Mouse (Mus musculus) lung, embryonic 14.5 days (tissue): ENCODE data around the gene Immp2l. TPM values are rescaled to one million over a fixed set of nuclear protein-coding genes. Genes with fewer than 3 reads are reported as not detected.

Source experiments
- ATAC-seq: fragments of 200-750 bp; cut with Nextera tagmentation; 2 replicates; pipeline ENCODE4 v1.8.0; 2017; ENCODE audit warnings: mild to moderate bottlenecking, moderate TSS enrichment, moderate library complexity; ENCODE audit not compliant: insufficient read depth
- DNase-seq: peaks from one replicate; pipeline ENCODE4 v3.0.0-alpha.2; 2015
- H3K27ac ChIP-seq: fragments of 300-500 bp; sonication (generic); 2 replicates; pipeline ENCODE4 v1.5.1; 2014; ENCODE audit warnings: low read depth, mild to moderate bottlenecking, moderate library complexity
- H3K27me3 ChIP-seq: fragments of 300-500 bp; sonication (generic); 2 replicates; pipeline ENCODE4 v1.6.1; 2014; ENCODE audit warnings: low read length, control low read depth; ENCODE audit not compliant: insufficient read depth
- H3K36me3 ChIP-seq: fragments of 300-500 bp; sonication (generic); 2 replicates; pipeline ENCODE4 v1.6.1; 2014; ENCODE audit warnings: control low read depth; ENCODE audit not compliant: insufficient read depth
- H3K4me1 ChIP-seq: fragments of 300-500 bp; sonication (generic); 2 replicates; pipeline ENCODE4 v1.6.1; 2014; ENCODE audit warnings: antibody characterized with exemption, control low read depth; ENCODE audit not compliant: insufficient read depth
- H3K4me2 ChIP-seq: fragments of 300-500 bp; sonication (generic); 2 replicates; pipeline ENCODE4 v1.6.1; 2014; ENCODE audit warnings: mild to moderate bottlenecking
- H3K4me3 ChIP-seq: fragments of 300-500 bp; sonication (generic); 2 replicates; pipeline ENCODE4 v1.5.1; 2014; ENCODE audit warnings: low read depth, low read length
- H3K9ac ChIP-seq: fragments of 300-500 bp; sonication (generic); 2 replicates; pipeline ENCODE4 v1.6.1; 2014
- H3K9me3 ChIP-seq: fragments of 300-500 bp; sonication (generic); 2 replicates; pipeline ENCODE4 v1.6.1; 2016; ENCODE audit warnings: low read depth, low read length, control low read depth
- CTCF ChIP-seq: IDR thresholded peaks from 2 replicates; pipeline ENCODE4 v1.5.1; 2016; ENCODE audit warnings: antibody characterized with exemption, low read depth
- WGBS: fragments of 180-500 bp; shearing (Covaris S2); extraction: QIAGEN DNeasy Blood & Tissue Kit; methylation state at CpG from one replicate; pipeline ENCODE4 v1.1.7; 2014; 5-methylcytosine and 5-hydroxymethylcytosine counted together
- polyA plus RNA-seq: library from polyadenylated mRNA; unstranded; fragments of >200 nt; fragmentation: Nextera tagmentation; extraction: Ambion mirVana; gene quantifications from 2 replicates; pipeline ENCODE4 v1.2.1, GENCODE M21; 2014

Gene Immp2l
- polyA plus RNA-seq, 1 experiment from 2014 or later: 12.5 TPM

DNA sequence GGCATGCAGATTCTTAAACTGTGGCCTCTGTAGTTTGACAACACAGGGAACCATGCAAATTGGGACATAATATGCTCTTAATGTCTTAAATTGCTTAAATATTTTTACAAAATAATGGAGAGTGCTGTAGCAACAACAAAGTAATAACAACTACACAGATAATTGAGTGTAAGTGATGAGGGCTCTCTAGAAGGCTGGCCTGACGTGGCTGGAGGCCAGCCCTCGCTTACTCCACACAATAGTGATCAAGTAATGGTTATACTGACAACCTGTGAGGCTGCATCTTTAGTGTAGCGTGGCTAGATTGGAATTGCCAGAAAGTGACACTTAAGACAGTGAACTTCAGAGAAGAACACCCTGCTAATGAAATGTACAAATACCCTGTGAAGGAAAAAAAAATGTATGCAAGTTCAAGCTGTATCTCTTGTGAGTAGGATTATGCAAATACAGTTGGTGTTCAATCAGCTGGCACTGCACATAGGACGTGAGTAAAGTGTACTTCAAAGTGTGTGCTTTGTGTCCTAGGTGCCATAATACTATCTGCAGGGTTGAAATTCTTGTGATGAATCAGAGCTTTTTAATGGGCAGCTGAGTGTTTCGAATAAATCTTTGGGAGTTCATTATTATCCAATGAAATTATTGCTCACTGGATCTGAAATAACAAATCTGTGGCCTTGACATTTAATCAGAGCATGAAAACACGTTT is 445.4 kb downstream of the Immp2l start:
- DNase-seq (peak; percentile 57), ATAC-seq (peak; percentile 79; the same call in 1 of the 2 replicates)
- no peak for TF ChIP-seq CTCF
- H3K9me3 ChIP-seq: no peaks in the 10 kb centered on the region
- H3K36me3 ChIP-seq: no peaks in the 10 kb centered on the region
- H3K4me1 ChIP-seq: no peaks in the 10 kb centered on the region
- H3K9ac ChIP-seq: no peak overlapping the region
- no peaks in the 10 kb centered on the region for H3K27me3 ChIP-seq
- no peak overlapping the region for H3K4me3 ChIP-seq
- H3K4me2 ChIP-seq: no peak overlapping the region
- WGBS: 43% methylated on average over 6 of the region's 6 CpGs
- H3K27ac ChIP-seq: no peak overlapping the region

DNA sequence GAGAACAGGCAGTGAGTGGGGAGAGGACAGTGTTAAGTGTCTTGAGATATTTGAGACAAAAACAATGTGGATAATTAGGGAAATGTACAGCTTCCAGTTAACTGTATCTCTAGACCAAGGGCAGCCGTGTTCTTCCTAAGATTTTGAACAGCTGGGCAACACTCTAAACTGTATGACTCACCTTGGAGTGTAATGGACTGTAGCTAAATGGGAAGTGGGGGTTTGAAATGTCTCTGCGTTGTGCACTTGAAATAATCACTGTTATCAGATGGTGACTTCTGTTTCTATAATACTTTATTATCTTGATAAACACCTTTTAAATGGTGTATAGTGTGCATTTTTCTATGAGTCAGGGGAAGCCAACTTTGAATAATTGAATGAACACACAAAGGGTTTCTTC is 457.6 kb downstream of the Immp2l start:
- 42% methylated on average over 2 of the region's 2 CpGs for WGBS
- DNase-seq (no peak), ATAC-seq (no peak)
- no peak overlapping the region for H3K4me2 ChIP-seq
- H3K27me3 ChIP-seq: no peaks in the 10 kb centered on the region
- 0 out of 2 replicates have a peak, but pooled peaks cover 2% of the 10 kb centered on the region for H3K4me1 ChIP-seq
- no peak for TF ChIP-seq CTCF
- no peak overlapping the region for H3K9ac ChIP-seq
- H3K9me3 ChIP-seq: no peaks in the 10 kb centered on the region
- H3K27ac ChIP-seq: no peak overlapping the region
- H3K4me3 ChIP-seq: no peak overlapping the region
- no peaks in the 10 kb centered on the region for H3K36me3 ChIP-seq

DNA sequence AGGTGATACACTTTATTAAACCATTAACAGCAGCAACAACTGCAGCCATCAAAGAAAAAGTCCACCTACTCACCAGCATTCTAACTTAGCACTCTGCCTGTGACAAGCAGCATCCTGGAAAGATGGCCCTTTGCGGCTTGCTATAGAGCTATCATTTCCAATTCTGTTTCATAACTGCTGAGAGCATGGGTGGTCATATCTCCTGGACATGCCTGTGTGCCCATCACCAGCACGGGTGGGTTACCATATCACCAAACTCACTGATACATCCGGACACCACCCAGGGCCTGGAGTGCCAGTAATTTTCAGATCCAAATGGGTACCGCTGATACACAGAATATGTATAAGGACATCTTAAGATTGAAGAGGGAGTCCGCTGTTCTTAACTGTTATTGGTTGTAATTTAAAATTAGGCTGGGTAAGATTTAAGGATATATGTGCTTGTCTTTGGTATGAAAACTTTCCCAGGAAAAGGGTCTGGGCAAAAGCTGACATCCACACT is 459.3 kb downstream of the Immp2l start:
- ATAC-seq: no peak

DNA sequence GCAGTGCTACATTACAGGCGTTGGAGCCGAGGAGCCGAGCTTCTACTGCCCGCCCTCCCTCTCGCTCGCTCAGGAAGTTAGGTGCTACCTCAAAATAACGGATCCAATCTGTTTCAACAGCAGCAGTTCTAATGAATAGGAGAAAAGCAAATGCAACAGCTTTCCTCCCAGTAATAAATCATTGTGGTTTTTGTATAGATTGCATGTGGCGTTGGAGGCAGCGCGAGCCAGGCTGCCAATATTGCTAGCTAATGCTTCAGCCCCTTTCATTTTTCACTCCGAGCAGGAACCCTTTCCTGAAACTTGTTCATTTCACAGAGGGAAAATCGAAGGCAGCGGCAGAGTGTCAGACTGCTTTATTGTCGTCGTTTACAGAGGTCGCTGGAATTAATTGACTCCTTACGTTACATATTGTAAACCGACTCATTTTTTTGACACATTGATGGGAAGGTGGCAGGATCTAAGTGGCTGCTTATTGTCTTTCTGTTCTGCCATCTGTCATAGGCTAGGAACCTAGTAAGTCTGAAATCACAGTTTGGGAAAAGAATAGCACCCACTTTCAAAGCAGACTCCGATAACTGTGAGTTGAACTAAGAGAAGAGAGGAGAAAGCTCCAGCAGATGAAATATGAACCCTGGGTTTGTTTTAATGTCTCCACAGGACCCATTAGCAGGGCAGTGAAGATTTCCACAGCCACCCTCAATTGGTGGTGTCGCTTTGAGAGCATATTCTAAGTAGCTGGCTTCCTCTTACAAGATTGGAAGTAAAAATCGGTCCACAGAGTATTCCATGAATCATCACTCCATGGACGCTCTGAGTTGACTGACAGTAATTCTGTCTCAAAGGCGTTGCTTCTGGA is 459.9 kb downstream of the Immp2l start:
- 26% methylated on average over 23 of the region's 23 CpGs for WGBS
- Histone ChIP-seq H3K4me3 (peak overlapping the region; percentile 43), H3K27me3 (no peaks in the 10 kb centered on the region), H3K9ac (peak overlapping the region; percentile 27), H3K4me2 (peak overlapping the region; percentile 67), H3K4me1 (0 out of 2 replicates have a peak, but pooled peaks cover 2% of the 10 kb centered on the region), H3K36me3 (no peaks in the 10 kb centered on the region), H3K27ac (no peak overlapping the region), H3K9me3 (no peaks in the 10 kb centered on the region)
- DNase-seq (peak; percentile 48), ATAC-seq (no peak)
- TF ChIP-seq CTCF: no peak

More for the DNA sequence above, 459.3 kb downstream of the Immp2l start:
- no peaks in the 10 kb centered on the region for H3K27me3 ChIP-seq
- no peaks in the 10 kb centered on the region for H3K36me3 ChIP-seq
- H3K9ac ChIP-seq: peak overlapping the region; percentile 27; the same call in 1 of the 2 replicates
- 80% methylated on average over 5 of the region's 5 CpGs for WGBS
- H3K27ac ChIP-seq: no peak overlapping the region
- 0 out of 2 replicates have a peak, but pooled peaks cover 2% of the 10 kb centered on the region for H3K4me1 ChIP-seq
- TF ChIP-seq CTCF: no peak
- DNase-seq: no peak
- H3K4me2 ChIP-seq: peak overlapping the region; percentile 67
- no peaks in the 10 kb centered on the region for H3K9me3 ChIP-seq
- peak overlapping the region; percentile 43 for H3K4me3 ChIP-seq

DNA sequence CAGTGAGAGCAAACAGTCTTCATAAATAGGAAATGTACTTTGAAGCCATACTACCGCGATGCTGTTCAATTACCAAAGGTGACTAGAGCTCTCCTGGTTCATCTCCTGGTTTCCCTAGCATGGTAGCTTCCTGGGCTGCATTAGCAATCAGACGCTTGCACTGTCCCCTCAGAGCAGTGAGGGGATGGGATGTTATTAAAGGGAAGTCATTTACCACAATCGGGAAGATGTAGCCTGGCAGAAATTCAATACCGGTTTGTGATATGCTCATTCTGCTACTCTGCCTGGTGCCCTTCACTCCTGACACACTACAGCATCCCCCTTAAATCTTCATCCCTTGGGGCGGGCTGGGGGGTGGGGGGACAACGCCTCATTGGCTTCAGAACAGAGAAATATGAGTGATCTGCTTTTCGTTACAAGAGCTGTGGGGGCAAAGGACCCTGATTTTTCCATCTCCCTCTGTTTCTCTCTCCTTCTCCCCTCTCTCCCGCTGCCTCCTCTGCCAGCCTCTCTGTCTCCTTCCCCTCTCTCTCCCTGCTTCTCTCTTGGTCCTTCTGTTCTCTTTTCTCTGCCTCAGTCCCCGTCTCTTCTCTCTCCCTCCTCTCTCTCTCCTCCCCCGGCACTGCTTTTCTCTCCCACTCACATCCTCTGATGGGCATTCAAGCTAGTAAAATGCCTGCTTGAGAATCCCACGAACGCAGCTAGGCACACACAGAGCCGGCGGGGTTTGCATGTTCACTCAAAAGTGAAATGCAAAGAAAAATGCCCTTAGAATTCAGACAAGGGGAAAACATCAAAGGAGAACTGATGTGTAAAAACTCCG is 461.0 kb downstream of the Immp2l start:
- H3K4me1 ChIP-seq: 0 out of 2 replicates have a peak, but pooled peaks cover 2% of the 10 kb centered on the region
- WGBS: 26% methylated on average over 16 of the region's 16 CpGs
- H3K4me3 ChIP-seq: peak overlapping the region; percentile 43
- ATAC-seq (no peak), DNase-seq (peak; percentile 37)
- H3K27ac ChIP-seq: no peak overlapping the region
- no peaks in the 10 kb centered on the region for H3K36me3 ChIP-seq
- no peak for TF ChIP-seq CTCF
- no peaks in the 10 kb centered on the region for H3K27me3 ChIP-seq
- peak overlapping the region; percentile 67 for H3K4me2 ChIP-seq
- H3K9me3 ChIP-seq: no peaks in the 10 kb centered on the region
- peak overlapping the region; percentile 52 for H3K9ac ChIP-seq

DNA sequence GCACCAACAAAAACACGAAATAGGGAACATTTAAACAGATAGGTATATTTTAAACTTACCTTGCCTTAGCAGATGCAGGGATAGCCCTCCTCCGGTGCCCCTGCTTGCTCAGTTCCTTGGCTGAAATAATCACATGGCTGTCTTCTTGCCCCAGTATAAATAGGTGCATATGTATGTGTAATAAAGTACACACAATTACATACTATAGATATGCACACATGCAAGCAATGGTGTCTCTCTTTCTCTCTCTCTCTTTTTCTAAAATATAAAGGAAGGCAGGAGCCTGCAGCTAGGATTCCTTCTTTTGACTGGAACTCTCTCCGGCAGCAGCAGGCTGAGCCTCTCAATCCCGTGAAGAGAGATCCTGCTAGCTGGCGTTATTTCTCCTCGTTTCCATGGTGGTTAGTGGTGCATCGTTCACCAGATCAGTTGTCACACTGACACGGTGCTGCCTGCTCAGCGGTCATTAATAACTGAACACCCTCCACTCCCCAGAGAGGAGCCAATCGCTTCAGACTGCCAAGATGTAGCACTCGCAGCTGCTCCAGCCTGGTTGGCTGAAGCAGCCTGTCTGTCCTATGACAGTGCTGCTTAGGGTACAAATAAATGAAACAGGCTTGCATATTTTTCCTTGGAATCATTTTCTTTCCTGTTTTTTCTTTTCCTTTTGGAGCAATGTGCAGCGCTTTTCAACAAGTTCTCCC is 461.8 kb downstream of the Immp2l start:
- H3K4me1 ChIP-seq: 0 out of 2 replicates have a peak, but pooled peaks cover 2% of the 10 kb centered on the region
- H3K27ac ChIP-seq: peak overlapping the region; percentile 27; the same call in 1 of the 2 replicates
- H3K4me3 ChIP-seq: peak overlapping the region; percentile 43
- no peaks in the 10 kb centered on the region for H3K27me3 ChIP-seq
- no peaks in the 10 kb centered on the region for H3K9me3 ChIP-seq
- 7% methylated on average over 12 of the region's 12 CpGs for WGBS
- ATAC-seq (peak; percentile 96), DNase-seq (peak; percentile 82)
- H3K4me2 ChIP-seq: peak overlapping the region; percentile 67
- no peaks in the 10 kb centered on the region for H3K36me3 ChIP-seq
- no peak for TF ChIP-seq CTCF
- H3K9ac ChIP-seq: peak overlapping the region; percentile 52
